Mouse (Mus musculus): ENCODE data around the gene AC170998.1.
"Not testable (repeated sequence)": the region's sequence is repeated elsewhere in the genome, so short reads cannot be mapped to it uniquely, and the experiment has no call there.

- not testable (repeated sequence) for TF ChIP-seq CTCF (IDR thresholded peaks at IDR 0.05; ENCODE audit: low read depth, low read length); POLR2A (IDR thresholded peaks at IDR 0.05; ENCODE audit: insufficient read depth, low read length); EP300 (IDR thresholded peaks at IDR 0.05; ENCODE audit: insufficient read depth, low read depth, low read length)
Measured at GRCm38 (mm10) chr17:28727511-28727910, 1.6 kb downstream of the AC170998.1 start.
